Mouse (Mus musculus) lung, postnatal 0 days (tissue): Measurements from ENCODE around the gene Ino80e.

Experiments
- CTCF ChIP-seq: IDR thresholded peaks from 2 replicates; pipeline ENCODE4 v1.5.1; 2016; ENCODE audit warnings: antibody characterized with exemption, mild to moderate bottlenecking
- EP300 ChIP-seq: IDR thresholded peaks from 2 replicates; pipeline ENCODE4 v1.6.1; 2016; ENCODE audit warnings: antibody characterized with exemption, mild to moderate bottlenecking, control low read depth

DNA sequence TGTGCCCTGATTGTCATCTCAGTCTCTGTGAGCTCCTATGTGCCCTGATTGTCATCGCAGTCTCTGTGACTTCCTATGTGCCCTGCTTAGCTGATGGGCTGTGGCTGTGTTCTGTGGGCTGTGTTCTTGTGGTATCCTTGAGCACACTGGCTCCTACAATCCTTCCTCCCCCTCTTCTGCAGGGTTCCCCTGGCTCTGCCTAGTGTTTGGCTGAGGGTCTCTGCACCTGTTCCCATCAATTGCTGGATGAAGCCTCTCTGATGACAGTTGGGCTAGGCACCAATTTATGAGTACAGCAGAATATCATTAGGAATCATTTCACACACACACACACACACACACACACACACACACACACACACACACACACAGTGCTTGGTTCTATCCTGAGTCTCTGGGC lies 28.9 kb downstream of the Ino80e start:
- no peak for TF ChIP-seq CTCF
- TF ChIP-seq EP300, result no peak
